26 mouse cellular contexts compared by ENCODE assay signal in genomic region chrX:164068968-164069367, GRCm38 (mm10). TPM values are rescaled to one million over a fixed set of nuclear protein-coding genes. Genes with fewer than 3 reads are reported as not detected.
DNase-seq lines count a peak whose midpoint lies in the region; ATAC-seq and TF ChIP-seq lines count a peak whose summit lies in the region.
"Had no signal": no experiment of that assay in that cellular context is flagged by ENCODE, and none has a peak within 500 bp of the region (broad histone marks: within the 10 kb centered on the region; RNA-seq: fewer than 3 reads in every experiment).

No protein-coding gene starts in this region.

- TF ChIP-seq CTCF in intestine, postnatal 0 days (IDR thresholded peaks at IDR 0.05; ENCODE audit: low read depth), result no peak

- no peak for ATAC-seq in kidney, embryonic 15.5 days (replicated peaks; ENCODE audit: low FRiP score)
- no peak for ATAC-seq in intestine, postnatal 0 days
- ATAC-seq: forebrain, embryonic 14.5 days had no signal

- 83% methylated on average over 4 of the region's 4 CpGs for WGBS in kidney, embryonic 15.5 days
- 80% methylated on average over 4 of the region's 4 CpGs for WGBS in intestine, postnatal 0 days

- DNase-seq in kidney, adult 11 months, result peak; percentile 28
- no peak for DNase-seq in kidney, adult 18-20 months
- DNase-seq in kidney, adult 8-10 months, result peak; percentile 21 to 53
- DNase-seq in kidney, postnatal 10 days, result no peak
- DNase-seq in kidney, postnatal 14 days, result peak; percentile 11
- DNase-seq in yolk sac, embryonic 10.5 days (ENCODE audit: low spot score), result peak; percentile 18
- DNase-seq: adrenal gland, adult 2 months; adrenal gland, postnatal 10 days; adrenal gland, postnatal 25 days; cerebellum, adult 11 months; cerebellum, adult 18-20 months; cerebellum, adult 8-10 months; cerebellum, adult 9-11 months; cerebellum, postnatal 14 days; cerebellum, postnatal 36 days; embryo, embryonic 11 days had no signal

- H3K36me3 ChIP-seq in kidney, embryonic 15.5 days, result peaks cover 19% of the 10 kb centered on the region; the same call in 1 of the 2 replicates
- no peaks in the 10 kb centered on the region for H3K36me3 ChIP-seq in intestine, postnatal 0 days (ENCODE audit: control insufficient read depth, insufficient read depth)
- H3K36me3 ChIP-seq: embryonic facial prominence, embryonic 15.5 days had no signal

- H3K27me3 ChIP-seq in kidney, embryonic 15.5 days, result no peaks in the 10 kb centered on the region
- H3K27me3 ChIP-seq in intestine, postnatal 0 days (replicated peaks; ENCODE audit: control insufficient read depth, insufficient read depth, low read length), result no peaks in the 10 kb centered on the region
- H3K27me3 ChIP-seq: embryonic facial prominence, embryonic 15.5 days; forebrain, embryonic 12.5 days had no signal

- H3K9ac ChIP-seq in kidney, embryonic 15.5 days, result no peak overlapping the region
- H3K9ac ChIP-seq in intestine, postnatal 0 days (ENCODE audit: low read depth, low read length), result no peak overlapping the region
- H3K9ac ChIP-seq: embryonic facial prominence, embryonic 13.5 days; embryonic facial prominence, embryonic 15.5 days; forebrain, embryonic 12.5 days had no signal

- no peaks in the 10 kb centered on the region for H3K4me1 ChIP-seq in kidney, embryonic 15.5 days
- H3K4me1 ChIP-seq in intestine, postnatal 0 days (replicated peaks; ENCODE audit: control insufficient read depth, insufficient read depth, low read length), result no peaks in the 10 kb centered on the region
- H3K4me1 ChIP-seq: embryonic facial prominence, embryonic 13.5 days; embryonic facial prominence, embryonic 15.5 days; forebrain, embryonic 10.5 days; forebrain, embryonic 12.5 days had no signal

- H3K27ac ChIP-seq in kidney, embryonic 15.5 days, result no peak overlapping the region
- H3K27ac ChIP-seq in intestine, postnatal 0 days (ENCODE audit: low read depth, low read length), result no peak overlapping the region
- H3K27ac ChIP-seq: embryonic facial prominence, embryonic 13.5 days; embryonic facial prominence, embryonic 15.5 days; forebrain, embryonic 10.5 days; forebrain, embryonic 12.5 days had no signal

- H3K4me2 ChIP-seq in kidney, embryonic 15.5 days, result no peak overlapping the region
- H3K4me2 ChIP-seq in intestine, postnatal 0 days (replicated peaks; ENCODE audit: low read depth), result no peak overlapping the region
- H3K4me2 ChIP-seq: embryonic facial prominence, embryonic 13.5 days; embryonic facial prominence, embryonic 15.5 days; forebrain, embryonic 12.5 days had no signal

- no peaks in the 10 kb centered on the region for H3K9me3 ChIP-seq in kidney, embryonic 15.5 days (replicated peaks)
- no peaks in the 10 kb centered on the region for H3K9me3 ChIP-seq in intestine, postnatal 0 days (ENCODE audit: control insufficient read depth)
- H3K9me3 ChIP-seq: embryonic facial prominence, embryonic 13.5 days; embryonic facial prominence, embryonic 15.5 days; forebrain, embryonic 10.5 days; forebrain, embryonic 12.5 days had no signal

- no peak overlapping the region for H3K4me3 ChIP-seq in kidney, embryonic 15.5 days (replicated peaks)
- no peak overlapping the region for H3K4me3 ChIP-seq in intestine, postnatal 0 days (ENCODE audit: low read depth, low read length)
- H3K4me3 ChIP-seq: embryonic facial prominence, embryonic 13.5 days; embryonic facial prominence, embryonic 15.5 days; erythroblast, embryonic 14.5 days; forebrain, embryonic 10.5 days; forebrain, embryonic 12.5 days had no signal

RNA-seq across cellular contexts. Expression of gene Siah1b, which starts 7.3 kb away (rescaled TPM):
- 30.2 and 33.7 TPM in 2 replicates for polyA plus RNA-seq in kidney, embryonic 15.5 days (2015; fragmentation: Nextera tagmentation; extraction: Ambion mirVana)
- polyA plus RNA-seq in intestine, postnatal 0 days (2015; fragmentation: Nextera tagmentation; extraction: Ambion mirVana), result 7.3 and 7.8 TPM in 2 replicates

RNA-seq across cellular contexts. Expression of gene Cltrn, which starts 19.7 kb away (rescaled TPM):
- 77.2 and 88.6 TPM in 2 replicates for polyA plus RNA-seq in kidney, embryonic 15.5 days (2015; fragmentation: Nextera tagmentation; extraction: Ambion mirVana)
- 3.4 and 3.8 TPM in 2 replicates for polyA plus RNA-seq in intestine, postnatal 0 days (2015; fragmentation: Nextera tagmentation; extraction: Ambion mirVana)
- polyA plus RNA-seq: adrenal gland, adult 2 months; C2C12; embryonic facial prominence, embryonic 11.5 days; embryonic facial prominence, embryonic 15.5 days; erythroblast, embryonic 14.5 days had no signal

RNA-seq across cellular contexts. Expression of gene Car5b, which starts 41.2 kb away (rescaled TPM):
- polyA plus RNA-seq in kidney, embryonic 15.5 days (2015; fragmentation: Nextera tagmentation; extraction: Ambion mirVana), result 1.7 and 1.9 TPM in 2 replicates
- polyA plus RNA-seq in intestine, postnatal 0 days (2015; fragmentation: Nextera tagmentation; extraction: Ambion mirVana), result 0.25 and 0.37 TPM in 2 replicates
- polyA plus RNA-seq: erythroblast, embryonic 14.5 days had no signal

Comparison
In these comparisons a context has a peak if more than half of its experiments do, and no peak if none do; other contexts are left out.
1. DNase-seq: peak in kidney, adult 11 months (single experiment), kidney, adult 8-10 months (2 of 2), kidney, postnatal 14 days (single experiment) and yolk sac, embryonic 10.5 days (single experiment); none in kidney, adult 18-20 months (single experiment) and kidney, postnatal 10 days (single experiment).
2. RNA of gene Cltrn, which starts 19.7 kb away (polyA plus RNA-seq): 77.2 to 88.6 TPM in kidney, embryonic 15.5 days; 3.4 to 3.8 TPM in intestine, postnatal 0 days; every median in the first group is over 10 times any median in the second.